Mouse (Mus musculus): ENCODE measurements around the gene Etfdh.
"Not testable (repeated sequence)": the region's sequence is repeated elsewhere in the genome, so short reads cannot be mapped to it uniquely, and the experiment has no call there.

Etfdh gene

GRCm38 (mm10) chr3:79578164-79578563 is 51.1 kb downstream of the Etfdh start:
- in situ Hi-C loops (cut with MseI, MboI): loop anchor here in 1 of 2 experiments (25.0 kb wide), 1 partner anchor 366 kb away; no protein-coding TSS in a partner anchor

DNA sequence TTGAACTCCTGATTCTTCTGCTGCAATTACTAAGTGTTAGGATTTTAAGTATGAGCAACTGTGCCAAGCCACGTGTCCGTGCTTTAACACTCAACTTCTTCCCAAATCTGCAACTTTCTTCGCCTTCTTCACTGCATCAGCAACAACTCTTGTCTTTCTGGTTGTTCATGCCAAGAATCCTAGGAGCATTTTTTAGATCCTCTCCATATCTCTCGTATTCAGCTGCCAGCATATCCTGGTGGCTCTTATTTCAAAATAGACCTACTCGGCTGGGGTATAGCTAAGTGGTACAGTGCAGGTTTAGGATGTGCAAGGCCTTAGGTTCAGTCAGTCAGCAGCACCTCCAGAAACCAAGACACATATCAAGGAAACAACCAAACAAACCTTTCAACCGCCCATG is 51.7 kb downstream of the Etfdh start:
- in situ Hi-C loops (cut with MseI, MboI): loop anchor here in 1 of 2 experiments (25.0 kb wide), 1 partner anchor 365 kb away; no protein-coding TSS in a partner anchor

GRCm38 (mm10) chr3:79576865-79577264 is 52.4 kb downstream of the Etfdh start:
- in situ Hi-C loops (cut with MseI, MboI): loop anchor here in 1 of 2 experiments (25.0 kb wide), 1 partner anchor 365 kb away; no protein-coding TSS in a partner anchor

GRCm38 (mm10) chr3:79576468-79576816 is 52.9 kb downstream of the Etfdh start:
- in situ Hi-C loops (cut with MseI, MboI): loop anchor here in 1 of 2 experiments (25.0 kb wide), 1 partner anchor 364 kb away; no protein-coding TSS in a partner anchor

- in situ Hi-C loops (cut with MseI, MboI): loop anchor here in 1 of 2 experiments (25.0 kb wide), 1 partner anchor 364 kb away; no protein-coding TSS in a partner anchor
Observed at GRCm38 (mm10) chr3:79575576-79576467, 53.5 kb downstream of the Etfdh start.

DNA sequence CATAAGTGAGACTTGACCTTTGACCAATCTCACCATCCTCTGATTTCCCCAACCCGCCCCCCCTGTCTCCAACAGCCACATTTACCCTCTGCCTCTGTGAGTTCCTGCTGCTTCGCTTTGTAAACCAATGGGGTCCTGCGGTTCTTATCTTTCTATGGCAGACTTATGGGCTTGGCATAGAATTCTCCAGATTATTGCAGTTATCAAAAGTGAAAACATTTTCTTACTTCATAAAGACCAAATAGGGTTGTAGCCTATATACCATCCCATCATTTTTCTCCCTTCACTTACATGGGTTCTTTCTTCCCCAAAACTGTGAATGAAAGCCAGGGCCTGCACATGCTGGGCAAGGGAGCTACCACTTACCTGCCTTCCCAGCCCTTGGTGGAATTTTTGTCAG is 55.0 kb downstream of the Etfdh start:
- in situ Hi-C loops (cut with MseI, MboI): no loop called here

GRCm38 (mm10) chr3:79573376-79573775 is 55.9 kb downstream of the Etfdh start:
- in situ Hi-C loops (cut with MseI, MboI): not testable (repeated sequence)

DNA sequence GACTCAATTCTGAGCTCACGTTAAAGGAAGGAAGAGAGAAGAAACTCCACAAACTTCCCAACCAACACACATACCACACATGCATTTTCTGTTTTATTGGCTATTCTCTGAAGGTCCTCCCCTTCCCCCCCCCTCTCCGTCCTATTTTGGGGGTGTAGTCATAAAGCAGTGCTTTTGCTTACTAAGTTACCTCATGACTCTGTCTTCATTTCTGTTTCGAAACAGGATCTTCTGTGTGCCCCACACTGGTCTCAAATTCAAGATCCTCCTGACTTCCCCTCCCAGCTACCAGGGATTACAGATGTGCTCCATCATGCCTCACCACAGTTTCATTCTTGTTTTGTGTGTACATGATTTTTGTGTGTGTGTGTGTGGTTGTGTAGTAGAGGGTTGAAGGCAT is 56.9 kb downstream of the Etfdh start:
- in situ Hi-C loops (cut with MseI, MboI): no loop called here

DNA sequence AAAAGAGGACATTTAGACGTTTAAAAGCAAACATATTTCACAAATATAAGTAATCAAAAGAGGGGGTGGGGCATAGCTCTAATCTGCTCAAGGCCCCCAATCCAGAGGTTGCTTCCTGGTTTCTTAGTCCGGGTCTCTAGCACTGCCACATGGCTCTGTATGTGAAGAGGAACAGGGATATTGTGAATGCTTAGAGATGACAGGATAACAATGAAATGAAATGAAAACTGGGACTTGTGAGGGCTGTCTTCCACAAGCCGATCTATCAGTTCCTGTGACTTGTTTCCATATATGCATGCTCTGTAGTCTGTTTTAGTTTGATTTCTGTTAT is 60.0 kb downstream of the Etfdh start:
- in situ Hi-C loops (cut with MseI, MboI): no loop called here

DNA sequence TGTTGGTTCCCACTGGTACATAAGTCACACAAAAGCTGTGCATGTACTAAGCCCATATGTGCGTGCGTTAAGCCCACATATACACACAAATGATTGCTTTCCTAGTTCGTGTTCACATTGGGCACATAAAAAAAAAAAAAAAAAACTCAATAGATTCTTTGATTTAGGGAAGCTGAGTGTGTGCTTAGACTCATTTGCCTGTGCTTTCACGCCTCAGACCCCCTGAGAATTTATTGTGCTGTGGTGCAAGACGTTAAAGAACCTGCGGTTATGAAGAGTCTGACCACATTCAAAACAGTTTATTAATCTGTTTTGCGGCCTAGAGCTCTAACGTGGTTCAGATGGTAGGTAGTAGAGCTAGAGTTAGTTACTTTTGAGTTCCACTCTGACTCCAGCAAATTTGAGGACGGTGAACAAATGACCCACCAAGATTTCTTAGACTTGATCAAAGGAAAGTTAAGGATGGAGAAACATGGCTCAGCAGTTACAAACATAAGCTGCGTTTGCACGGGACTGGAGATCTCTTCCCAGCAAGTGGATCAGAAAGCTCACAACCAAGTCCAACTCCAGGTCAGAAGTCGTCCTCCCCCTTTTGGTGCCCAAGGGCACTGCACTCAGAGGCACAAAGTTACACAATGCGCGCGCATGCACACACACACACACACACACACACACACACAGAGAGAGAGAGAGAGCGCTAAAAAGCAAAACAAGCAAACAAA is 60.5 kb downstream of the Etfdh start:
- in situ Hi-C loops (cut with MseI, MboI): no loop called here

GRCm38 (mm10) chr3:79567703-79568362 is 61.5 kb downstream of the Etfdh start, which contains the start of gene Fnip2:
Gene Fnip2, minus strand, starts transcription at chr3:79567796.
- in situ Hi-C loops (cut with MseI, MboI): no loop called here

DNA sequence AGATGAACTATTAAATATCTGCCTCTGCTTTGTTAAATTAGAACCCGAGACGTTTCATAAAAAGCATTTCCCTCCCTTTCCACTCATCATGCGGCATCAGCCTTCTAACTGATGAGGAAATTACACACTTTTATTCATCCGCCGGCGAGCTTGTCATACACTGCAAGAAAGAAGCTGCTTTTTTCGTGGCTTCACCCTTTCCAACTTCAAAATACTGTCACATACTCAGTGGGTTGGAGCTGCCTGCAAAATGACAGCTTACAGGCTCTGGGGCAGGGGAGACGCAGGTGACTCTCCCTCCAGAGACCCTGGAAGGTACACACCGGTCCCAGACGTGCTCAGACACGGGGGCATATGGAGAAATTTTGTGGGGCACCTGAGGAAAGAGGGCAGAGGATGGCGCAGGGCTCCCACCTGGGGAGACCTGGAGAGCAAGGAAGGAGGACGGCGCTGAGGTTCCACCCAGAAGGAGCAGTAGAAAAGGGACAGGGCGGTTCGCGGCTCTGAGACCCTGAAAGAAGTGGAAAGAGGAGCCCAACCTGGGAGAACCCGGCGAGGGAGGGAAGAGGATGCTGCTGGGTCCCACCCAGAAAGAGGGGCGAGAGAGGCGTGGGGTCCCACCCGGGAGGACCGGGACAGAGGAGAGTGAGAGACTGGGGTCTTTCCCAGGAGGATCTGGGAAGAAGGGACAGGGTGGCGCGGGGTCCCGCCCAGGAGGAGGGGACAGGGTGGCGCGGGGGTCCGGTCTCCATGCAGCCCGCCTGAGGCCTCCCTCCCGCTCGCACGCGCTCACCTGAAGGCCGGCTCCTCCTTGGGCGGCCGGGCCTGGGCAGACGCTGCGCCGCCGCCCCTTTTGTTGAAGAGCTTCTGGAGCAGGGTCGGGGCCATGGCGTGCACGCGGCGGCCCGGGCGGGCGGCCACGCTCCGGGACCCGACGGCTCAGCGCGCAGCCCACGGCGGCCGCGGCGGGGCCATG is 62.3 kb downstream of the Etfdh start:
- in situ Hi-C loops (cut with MseI, MboI): no loop called here

GRCm38 (mm10) chr3:79564875-79565606 is 64.3 kb downstream of the Etfdh start:
- in situ Hi-C loops (cut with MseI, MboI): no loop called here

GRCm38 (mm10) chr3:79563511-79563910 is 65.8 kb downstream of the Etfdh start:
- in situ Hi-C loops (cut with MseI, MboI): no loop called here

DNA sequence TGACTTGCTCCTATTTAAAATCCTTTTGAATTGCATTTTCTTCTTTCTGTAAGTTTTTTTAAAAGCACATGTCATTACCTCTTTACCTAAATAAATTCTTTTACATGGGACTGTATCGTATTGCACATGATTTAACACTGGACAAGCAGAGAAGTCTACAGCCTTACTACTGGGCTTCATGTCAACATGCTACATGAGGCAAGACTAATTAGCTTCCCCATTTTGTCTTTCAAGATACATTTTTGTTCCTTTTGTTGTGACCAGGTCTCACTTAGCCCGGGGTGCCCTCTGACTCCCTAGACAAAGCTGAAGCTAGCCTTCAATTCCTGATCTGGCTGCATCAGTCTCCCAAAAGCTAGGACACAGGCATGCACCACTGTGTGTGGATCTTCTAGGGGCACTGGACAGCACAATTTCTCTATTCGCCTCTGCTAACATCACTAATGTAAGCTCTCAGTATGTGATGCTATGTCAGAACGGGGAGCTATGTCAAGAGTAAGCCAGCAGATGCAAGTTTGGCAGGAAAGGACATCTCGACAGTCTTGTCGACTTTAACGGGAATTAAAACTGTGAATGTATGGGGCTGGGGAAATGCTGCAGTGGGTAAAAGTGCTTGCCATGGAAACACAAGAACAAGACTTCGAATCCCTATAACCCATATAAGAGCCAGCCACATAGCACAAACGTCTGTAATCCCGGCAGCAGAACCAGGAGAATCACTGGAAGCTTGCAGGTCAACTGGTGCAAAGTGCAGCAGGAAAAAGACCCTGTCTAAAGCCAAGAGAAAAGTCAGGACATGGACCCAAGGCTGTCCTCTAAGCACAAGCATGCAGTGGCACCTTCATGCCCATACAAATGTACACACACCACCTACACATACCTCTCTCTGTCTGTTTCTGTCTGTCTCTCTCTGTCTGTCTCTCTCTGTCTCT is 67.2 kb downstream of the Etfdh start:
- in situ Hi-C loops (cut with MseI, MboI): no loop called here

GRCm38 (mm10) chr3:79560555-79560954 is 68.7 kb downstream of the Etfdh start:
- in situ Hi-C loops (cut with MseI, MboI): no loop called here

DNA sequence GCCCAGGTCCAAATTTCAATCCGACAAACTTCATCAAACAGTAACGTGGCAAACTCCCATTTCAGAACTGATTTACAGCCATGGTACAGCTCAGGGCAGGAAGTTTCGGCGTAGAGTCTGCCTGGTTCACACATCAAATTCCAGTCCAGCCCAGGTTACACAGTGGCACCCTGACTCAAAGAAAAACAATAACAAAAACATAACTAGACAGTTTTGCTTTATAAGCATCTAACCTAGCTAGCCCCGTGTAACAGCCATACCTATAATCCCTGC is 69.6 kb downstream of the Etfdh start:
- in situ Hi-C loops (cut with MseI, MboI): no loop called here

GRCm38 (mm10) chr3:79559021-79559772 is 70.1 kb downstream of the Etfdh start:
- in situ Hi-C loops (cut with MseI, MboI): no loop called here

- in situ Hi-C loops (cut with MseI, MboI): no loop called here
Observed at GRCm38 (mm10) chr3:79555061-79555460, 74.2 kb downstream of the Etfdh start.
